Mouse (Mus musculus) spleen, postnatal 10 days (tissue): Measurements from ENCODE around the gene Zfp667.

Source experiments
- DNase-seq, 2 experiments: peaks; one replicate each; pipeline ENCODE4 v3.0.0; 2021 to 2022; ENCODE audit warnings: low spot score in 2 of 2

The Zfp667 gene

GRCm38 (mm10) chr7:6330458-6331232 lies 44.3 kb downstream of the Zfp667 start:
- peak in 1 of 2 experiments; percentile 9 for DNase-seq

GRCm38 (mm10) chr7:6331233-6331956 lies 45.0 kb downstream of the Zfp667 start, which contains the start of gene Zfp583:
Gene Zfp583, minus strand, starts transcription at chr7:6331285.
- peak; percentile 54 to 84 for DNase-seq

GRCm38 (mm10) chr7:6339865-6340264 lies 53.5 kb downstream of the Zfp667 start:
- no peak for DNase-seq

- no peak for DNase-seq
Measured at GRCm38 (mm10) chr7:6343501-6344071, 57.2 kb downstream of the Zfp667 start, which contains the start of gene Gm3854. Gene Gm3854, plus strand, starts transcription at chr7:6343759.

- DNase-seq = no peak
Measured at GRCm38 (mm10) chr7:6344124-6344523, 57.7 kb downstream of the Zfp667 start.
